Mouse (Mus musculus) cerebellum, adult 2 months (tissue): ENCODE measurements at regions not wholly inside any gene's neighbourhood (a gene's known extent, or its start where the extent isn't known, plus 50 kb on each side); places are given as distances from the start of the nearest gene placed in this dataset.

ENCODE experiments used
- CTCF ChIP-seq: fragments of 200-500 bp; IDR thresholded peaks from 2 replicates; pipeline ENCODE4 v1.5.1; 2011; ENCODE audit warnings: low read depth, mild to moderate bottlenecking, control low read depth, low read length, moderate library complexity, borderline replicate concordance; ENCODE audit not compliant: insufficient read depth
- POLR2A ChIP-seq: fragments of 200-500 bp; IDR thresholded peaks from 2 replicates; pipeline ENCODE4 v1.6.1; 2011; ENCODE audit warnings: low read length, control low read depth, borderline replicate concordance; ENCODE audit not compliant: insufficient read depth

DNA sequence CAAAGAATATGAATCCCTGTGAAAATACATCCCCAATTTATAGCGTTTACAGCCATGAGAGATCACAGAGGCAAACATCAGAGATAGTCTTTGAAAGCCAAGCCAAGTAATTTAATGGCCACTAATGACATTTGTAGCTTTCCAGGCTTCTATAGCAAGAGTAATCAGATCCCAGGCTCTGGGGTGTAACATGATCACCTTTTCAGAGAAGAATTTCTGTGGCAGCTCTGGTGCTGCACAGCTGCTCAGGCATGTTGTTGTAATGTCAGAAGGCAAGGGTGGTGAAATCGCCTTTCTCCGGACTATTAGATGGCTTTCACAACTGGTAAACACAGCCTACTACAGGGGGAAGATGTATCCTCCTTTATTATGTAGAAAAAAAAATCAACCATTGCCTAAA, 202.1 kb downstream of the Ptprc start:
- TF ChIP-seq POLR2A (no peak), CTCF (no peak)
